In the genomic region with DNA sequence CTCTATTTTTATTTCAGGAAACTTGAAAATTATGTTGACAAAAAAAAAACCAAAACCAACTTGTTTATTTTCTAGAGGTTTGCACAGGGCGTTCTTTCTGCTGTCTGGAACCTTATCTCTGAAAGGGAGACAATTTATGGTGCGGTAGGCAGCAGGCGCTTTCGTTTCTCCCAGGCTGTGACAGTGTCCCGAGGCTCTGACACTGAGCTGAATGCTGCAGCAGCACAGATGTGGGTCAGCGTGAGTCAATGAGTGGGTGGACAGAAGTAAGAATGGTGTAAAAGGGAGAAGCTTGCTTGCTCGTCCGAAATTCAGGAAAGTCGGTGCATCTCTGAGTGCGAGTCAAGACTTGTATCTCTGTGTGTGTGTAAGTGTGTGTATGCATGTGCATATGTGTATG, we compare ENCODE assay signal across 23 mouse cellular contexts. TPM values are rescaled to one million over a fixed set of nuclear protein-coding genes. Genes with fewer than 3 reads are reported as not detected.
DNase-seq lines count a peak whose midpoint lies in the region; ATAC-seq lines count a peak whose summit lies in the region.
"Had no signal": no experiment of that assay in that cellular context is flagged by ENCODE, and none has a peak within 500 bp of the region (broad histone marks: within the 10 kb centered on the region; RNA-seq: fewer than 3 reads in every experiment).

No protein-coding gene starts in this region.

- peak; percentile 18 for DNase-seq in kidney, adult 9 months
- peak; percentile 21 for DNase-seq in 3T3-L1 (ENCODE audit: low read depth, low spot score)
- peak; percentile 79 for DNase-seq in adrenal gland, adult 2 months
- DNase-seq in kidney, postnatal 14 days: peak; percentile 54
- DNase-seq: cerebellum, postnatal 10 days; gastrocnemius, adult 2 months; heart, adult 11 months; heart, postnatal 36 days; lung, postnatal 10 days; right cerebral cortex, postnatal 25 days; thymus, postnatal 25 days had no signal

- H3K27ac ChIP-seq in kidney, embryonic 16.5 days (ENCODE audit: low read length): no peak overlapping the region
- H3K27ac ChIP-seq in forebrain, embryonic 13.5 days: no peak overlapping the region
- H3K27ac ChIP-seq: forebrain, embryonic 12.5 days; gastrocnemius, adult 2 months; heart, embryonic 13.5 days; hindbrain, embryonic 15.5 days; neural tube, embryonic 12.5 days had no signal

- H3K4me3 ChIP-seq in kidney, embryonic 16.5 days (ENCODE audit: low read length): no peak overlapping the region
- H3K4me3 ChIP-seq in forebrain, embryonic 13.5 days: no peak overlapping the region
- H3K4me3 ChIP-seq: forebrain, embryonic 12.5 days; gastrocnemius, adult 2 months; heart, embryonic 13.5 days; hindbrain, embryonic 15.5 days; neural tube, embryonic 12.5 days had no signal

- H3K9me3 ChIP-seq in kidney, embryonic 16.5 days (ENCODE audit: low read length): no peaks in the 10 kb centered on the region
- no peaks in the 10 kb centered on the region for H3K9me3 ChIP-seq in forebrain, embryonic 13.5 days (replicated peaks)
- H3K9me3 ChIP-seq: forebrain, embryonic 12.5 days; heart, embryonic 13.5 days; hindbrain, embryonic 15.5 days; neural tube, embryonic 12.5 days had no signal

- no peaks in the 10 kb centered on the region; the same call in 1 of the 2 replicates for H3K4me1 ChIP-seq in kidney, embryonic 16.5 days (ENCODE audit: insufficient read depth, low read length)
- H3K4me1 ChIP-seq in forebrain, embryonic 13.5 days: 0 out of 2 replicates have a peak, but pooled peaks cover 8% of the 10 kb centered on the region
- H3K4me1 ChIP-seq: neural tube, embryonic 12.5 days had no signal

- ATAC-seq in kidney, embryonic 16.5 days (ENCODE audit: low FRiP score, low TSS enrichment): no peak
- ATAC-seq in erythroid progenitor cell, adult 5-6 weeks (replicated peaks; ENCODE audit: low FRiP score, poor library complexity, severe bottlenecking): no peak
- no peak for ATAC-seq in forebrain, embryonic 13.5 days
- ATAC-seq: intestine, embryonic 16.5 days had no signal

- WGBS in kidney, embryonic 16.5 days: 41% methylated on average over 10 of the region's 10 CpGs
- 91% methylated on average over 10 of the region's 10 CpGs for WGBS in forebrain, embryonic 13.5 days

- H3K27me3 ChIP-seq in kidney, embryonic 16.5 days (ENCODE audit: insufficient read depth, low read length): no peaks in the 10 kb centered on the region
- no peaks in the 10 kb centered on the region for H3K27me3 ChIP-seq in forebrain, embryonic 13.5 days
- H3K27me3 ChIP-seq: forebrain, embryonic 12.5 days; heart, embryonic 13.5 days; hindbrain, embryonic 15.5 days; neural tube, embryonic 12.5 days had no signal

- no peak overlapping the region for H3K9ac ChIP-seq in kidney, embryonic 16.5 days (replicated peaks; ENCODE audit: low read length)
- H3K9ac ChIP-seq in forebrain, embryonic 13.5 days: no peak overlapping the region
- H3K9ac ChIP-seq: forebrain, embryonic 12.5 days; heart, embryonic 13.5 days; hindbrain, embryonic 15.5 days; neural tube, embryonic 12.5 days had no signal

- no peaks in the 10 kb centered on the region for H3K36me3 ChIP-seq in kidney, embryonic 16.5 days (ENCODE audit: insufficient read depth, low read length)
- H3K36me3 ChIP-seq in forebrain, embryonic 13.5 days (ENCODE audit: poor library complexity, severe bottlenecking): no peaks in the 10 kb centered on the region
- H3K36me3 ChIP-seq: forebrain, embryonic 12.5 days; heart, embryonic 13.5 days; hindbrain, embryonic 15.5 days; neural tube, embryonic 12.5 days had no signal

- no peak overlapping the region for H3K4me2 ChIP-seq in kidney, embryonic 16.5 days (replicated peaks; ENCODE audit: low read depth, low read length)
- H3K4me2 ChIP-seq in forebrain, embryonic 13.5 days: no peak overlapping the region
- H3K4me2 ChIP-seq: forebrain, embryonic 12.5 days; heart, embryonic 13.5 days; hindbrain, embryonic 15.5 days; neural tube, embryonic 12.5 days had no signal

RNA-seq across cellular contexts. Expression of a gene that starts 29.2 kb away (rescaled TPM):
- polyA plus RNA-seq in kidney, embryonic 16.5 days (2015; fragmentation: Nextera tagmentation; extraction: Ambion mirVana): not detected in 2 replicates
- total RNA-seq in adrenal gland, adult 2 months (2021): not detected
- not detected in 2 replicates for polyA plus RNA-seq in adrenal gland, adult 2 months (2012; rRNA removed)
- total RNA-seq in erythroid progenitor cell, adult 5-6 weeks (2015; ENCODE audit: low replicate concordance): not detected in 2 replicates
- not detected in 2 replicates for total RNA-seq in erythroid progenitor cell, adult 5-6 weeks (2017; ENCODE audit: low replicate concordance)
- not detected in 2 replicates for polyA plus RNA-seq in forebrain, embryonic 13.5 days (2015; fragmentation: Nextera tagmentation; extraction: Ambion mirVana)
- total RNA-seq: gastrocnemius, adult 2 months; heart, postnatal 36 days; layer of hippocampus, postnatal 10 days; left cerebral cortex, postnatal 14 days; megakaryocyte-erythroid progenitor cell, adult 5-6 weeks had no signal
- polyA plus RNA-seq: forebrain, embryonic 12.5 days; heart, embryonic 13.5 days; hindbrain, embryonic 15.5 days; intestine, embryonic 16.5 days; limb, embryonic 14.5 days; neural tube, embryonic 12.5 days had no signal

Comparison
In these comparisons a context has a peak if more than half of its experiments do, and no peak if none do; other contexts are left out.
1. DNase-seq: peak in every context shown above with its lines; median percentile 79 in adrenal gland, adult 2 months; 54 in kidney, postnatal 14 days; 21 in 3T3-L1; 18 in kidney, adult 9 months.